Mouse (Mus musculus): ENCODE results near the gene Zcchc18. TPM values are rescaled to one million over a fixed set of nuclear protein-coding genes. Genes with fewer than 3 reads are reported as not detected.

Zcchc18 gene
- total RNA-seq, 2 experiments from 2014 or later: 0.09 to 0.11 TPM

GRCm38 (mm10) chrX:137038502-137038901, 45.5 kb downstream of the Zcchc18 start:
- no peak for DNase-seq (ENCODE audit: low spot score)

Other genes with a start within 250 kb of the Zcchc18 start
- 100 to 1,000 TPM; 140 to 171 TPM for gene Morf4l2, start 249.5 kb upstream of the Zcchc18 start, total RNA-seq (2021)
- not detected for gene Glra4, start 213.0 kb upstream of the Zcchc18 start, total RNA-seq (2021)
- 1 to 10 TPM; 2.4 to 3.1 TPM for gene Plp1, start 170.5 kb upstream of the Zcchc18 start, total RNA-seq (2021)
- under 1 TPM in 1 of 2 experiments, not detected in 1; 0.05 TPM for gene Rab9b, start 124.4 kb upstream of the Zcchc18 start, total RNA-seq (2021)
- not detected for gene H2bfm, start 65.8 kb upstream of the Zcchc18 start, total RNA-seq (2021)
- gene Tmsb15b2, start 17.7 kb upstream of the Zcchc18 start, total RNA-seq (2021): 1 to 10 TPM; 6.6 to 7.5 TPM
- under 1 TPM; 0.32 to 0.33 TPM for gene Tmsb15l, start 16.3 kb upstream of the Zcchc18 start, total RNA-seq (2021)
- 1 to 10 TPM; 2.2 to 5.5 TPM for gene Tmsb15b1, start 16.3 kb upstream of the Zcchc18 start, total RNA-seq (2021)
- gene Slc25a53, start 45.1 kb downstream of the Zcchc18 start, total RNA-seq (2021): 1 to 10 TPM; 1.4 to 2.6 TPM
- 1 to 10 TPM; 3.7 to 5.5 TPM for gene Fam199x, start 56.4 kb downstream of the Zcchc18 start, total RNA-seq (2021)
- not detected for gene Esx1, start 128.9 kb downstream of the Zcchc18 start, total RNA-seq (2021)

Data from gastrocnemius, adult 18-20 months (tissue).